Comparison of ENCODE assay signal across 8 mouse cellular contexts in the genomic region with DNA sequence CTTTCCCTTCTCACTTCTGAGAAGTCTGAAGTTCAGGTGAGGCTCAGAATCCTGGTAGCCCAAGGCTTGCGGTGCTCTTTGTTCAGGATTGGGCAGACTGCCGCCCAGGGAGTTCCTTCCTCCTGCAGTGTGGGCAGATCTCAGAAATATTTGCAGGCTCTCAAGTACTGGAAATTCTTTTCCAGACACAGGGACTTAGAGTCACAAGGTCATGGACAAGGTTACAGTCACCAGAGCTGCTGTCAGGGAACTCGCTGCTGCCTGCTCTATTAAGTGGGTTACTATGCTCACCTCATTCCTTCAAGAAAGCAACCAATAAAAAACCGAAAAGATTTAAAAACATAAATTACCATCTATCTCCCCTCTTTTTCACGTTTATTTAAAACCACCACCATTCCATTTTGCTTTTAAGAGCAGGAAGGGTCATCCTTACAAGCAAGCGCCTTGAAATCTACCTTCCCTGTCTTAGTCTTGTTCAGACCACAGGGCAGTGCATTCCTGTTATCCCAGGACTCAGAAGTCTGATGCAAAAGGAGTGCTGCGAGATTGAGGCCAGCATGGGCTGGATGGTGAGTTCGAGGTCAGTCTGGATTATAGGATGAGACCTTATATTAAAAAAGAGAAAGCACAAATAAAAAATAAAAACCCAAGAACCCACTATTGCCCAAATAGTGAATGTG. TPM values are rescaled to one million over a fixed set of nuclear protein-coding genes. Genes with fewer than 3 reads are reported as not detected.
DNase-seq lines count a peak whose midpoint lies in the region; ATAC-seq and TF ChIP-seq lines count a peak whose summit lies in the region.

No protein-coding gene starts in this region.

- H3K27ac ChIP-seq in heart, adult 2 months: peak overlapping the region; percentile 54
- H3K27ac ChIP-seq in CH12.LX (ENCODE audit: insufficient read depth, low read depth): no peak overlapping the region
- no peak overlapping the region for H3K27ac ChIP-seq in forebrain, embryonic 11.5 days (ENCODE audit: low read depth, low read length)
- no peak overlapping the region for H3K27ac ChIP-seq in liver, embryonic 14.5 days

- H3K9me3 ChIP-seq in CH12.LX (replicated peaks; ENCODE audit: low read length): no peaks in the 10 kb centered on the region
- no peaks in the 10 kb centered on the region for H3K9me3 ChIP-seq in forebrain, embryonic 11.5 days (ENCODE audit: control insufficient read depth, low read length)
- no peaks in the 10 kb centered on the region for H3K9me3 ChIP-seq in liver, embryonic 14.5 days (ENCODE audit: control insufficient read depth, low read length)

- H3K79me2 ChIP-seq in heart, adult 2 months (replicated peaks; ENCODE audit: control insufficient read depth, insufficient read depth, low read length): no peaks in the 10 kb centered on the region; the same call in none of the 2 replicates
- H3K79me2 ChIP-seq in CH12.LX (replicated peaks; ENCODE audit: control insufficient read depth, extremely low read depth, insufficient read depth, poor library complexity, severe bottlenecking): peaks cover 4% of the 10 kb centered on the region; the same call in 1 of the 2 replicates

- peak; percentile 60 for ATAC-seq in forebrain, embryonic 11.5 days (replicated peaks; ENCODE audit: low FRiP score)
- no peak for ATAC-seq in liver, embryonic 14.5 days (ENCODE audit: insufficient read depth)

- peaks cover 2% of the 10 kb centered on the region for H3K4me1 ChIP-seq in heart, adult 2 months (ENCODE audit: control insufficient read depth, insufficient read depth, low read length)
- H3K4me1 ChIP-seq in CH12.LX (ENCODE audit: control insufficient read depth in 1 of 2, insufficient read depth in 2 of 2): peaks cover 11 to 39% of the 10 kb centered on the region in 2 experiments
- peaks cover 15% of the 10 kb centered on the region; the same call in 1 of the 2 replicates for H3K4me1 ChIP-seq in forebrain, embryonic 11.5 days (replicated peaks; ENCODE audit: control insufficient read depth, insufficient read depth, low read length)
- peaks cover 0 to 12% of the 10 kb centered on the region in 2 experiments; a peak in 3 of 4 replicates for H3K4me1 ChIP-seq in liver, embryonic 14.5 days (replicated peaks; ENCODE audit: control insufficient read depth in 2 of 2, insufficient read depth in 2 of 2, low read length in 1 of 2)

- dilution Hi-C loops in CH12.LX (cut with MboI; ENCODE audit: extremely low pct_ligation_motif_present, extremely low pct_unique_long_range_greater_than_20kb, low sequenced_read_pairs): no loop called here

- peak overlapping the region; percentile 45 for H3K4me2 ChIP-seq in CH12.LX (ENCODE audit: insufficient read depth, low read depth, poor library complexity, severe bottlenecking)
- H3K4me2 ChIP-seq in forebrain, embryonic 11.5 days (ENCODE audit: low read depth, low read length, severe bottlenecking): peak overlapping the region; percentile 99; the same call in 1 of the 2 replicates
- peak overlapping the region; percentile 91 for H3K4me2 ChIP-seq in liver, embryonic 14.5 days (ENCODE audit: low read depth)

- no peaks in the 10 kb centered on the region for H3K36me3 ChIP-seq in heart, adult 2 months (ENCODE audit: control insufficient read depth, insufficient read depth, low read length)
- peaks cover 0 to 12% of the 10 kb centered on the region in 2 experiments for H3K36me3 ChIP-seq in CH12.LX (replicated peaks in 1 of 2; ENCODE audit: control insufficient read depth in 1 of 2, insufficient read depth in 1 of 2, low read length in 1 of 2)
- no peaks in the 10 kb centered on the region for H3K36me3 ChIP-seq in forebrain, embryonic 11.5 days (ENCODE audit: control insufficient read depth, insufficient read depth, low read length)
- H3K36me3 ChIP-seq in liver, embryonic 14.5 days (replicated peaks; ENCODE audit: control insufficient read depth, insufficient read depth, low read depth): no peaks in the 10 kb centered on the region

- H3K9ac ChIP-seq in heart, adult 2 months (ENCODE audit: low read depth, low read length): no peak overlapping the region
- H3K9ac ChIP-seq in CH12.LX (ENCODE audit: insufficient read depth, low read depth): no peak overlapping the region
- no peak overlapping the region for H3K9ac ChIP-seq in forebrain, embryonic 11.5 days (ENCODE audit: low read length)
- no peak overlapping the region for H3K9ac ChIP-seq in liver, embryonic 14.5 days (replicated peaks)

- no peaks in the 10 kb centered on the region for H3K27me3 ChIP-seq in heart, adult 2 months (ENCODE audit: control insufficient read depth, insufficient read depth, low read length)
- H3K27me3 ChIP-seq in CH12.LX (replicated peaks): no peaks in the 10 kb centered on the region
- no peaks in the 10 kb centered on the region for H3K27me3 ChIP-seq in forebrain, embryonic 11.5 days (ENCODE audit: control insufficient read depth, insufficient read depth, low read length)
- H3K27me3 ChIP-seq in liver, embryonic 14.5 days (ENCODE audit: control insufficient read depth, insufficient read depth, low read length): no peaks in the 10 kb centered on the region; the same call in 1 of the 2 replicates

- 44% methylated on average over 8 of the region's 8 CpGs for WGBS in heart, adult 2 months
- WGBS in forebrain, embryonic 11.5 days: 53% methylated on average over 8 of the region's 8 CpGs
- 44% methylated on average over 8 of the region's 8 CpGs for WGBS in liver, embryonic 14.5 days (ENCODE audit: insufficient replicate concordance)

- no peak for TF ChIP-seq POLR2A in heart, adult 2 months (IDR thresholded peaks at IDR 0.05; ENCODE audit: insufficient read depth, low read depth, low read length)
- TF ChIP-seq POLR2A in CH12.LX (IDR thresholded peaks at IDR 0.05; ENCODE audit: low read depth, low read length): no peak

- intact Hi-C loops in heart, adult 2 months (cut with DNase I): loop anchor here (1.0 to 5.0 kb wide), 5 partner anchors 52 to 208 kb away; partner anchors contain the start of genes Taf5l and Urb2

- TF ChIP-seq CTCF in heart, adult 2 months (IDR thresholded peaks at IDR 0.05): no peak
- no peak for TF ChIP-seq CTCF in CH12.LX (conservative IDR thresholded peaks at IDR 0.05 in 1 of 2, IDR thresholded peaks at IDR 0.05 in 1 of 2; ENCODE audit: low read depth in 2 of 2, low read length in 2 of 2)
- TF ChIP-seq CTCF in liver, embryonic 14.5 days (IDR thresholded peaks at IDR 0.05; ENCODE audit: low read depth): no peak

- TF ChIP-seq EP300 in heart, adult 2 months (IDR thresholded peaks at IDR 0.05; ENCODE audit: insufficient read depth, low read depth, low read length): no peak
- TF ChIP-seq EP300 in CH12.LX (IDR thresholded peaks at IDR 0.05; ENCODE audit: low read length): no peak
- no peak for TF ChIP-seq EP300 in liver, embryonic 14.5 days (IDR thresholded peaks at IDR 0.05; ENCODE audit: low read depth)

- DNase-seq in heart, adult 2 months: no peak
- DNase-seq in heart, postnatal 4 days: no peak
- DNase-seq in CH12.LX (ENCODE audit: extremely low read depth): no peak
- DNase-seq in forebrain, embryonic 11.5 days (ENCODE audit: low spot score): no peak
- no peak for DNase-seq in liver, embryonic 14.5 days (ENCODE audit: low read depth in 3 of 3, low spot score in 3 of 3)
- no peak for DNase-seq in embryo, embryonic 10 days (ENCODE audit: low spot score)
- no peak for DNase-seq in urinary bladder, adult 18-20 months (ENCODE audit: low spot score in 2 of 2)
- DNase-seq in frontal cortex, postnatal 25 days (ENCODE audit: low spot score in 2 of 2): no peak

- in situ Hi-C loops in CH12.LX (cut with MboI; ENCODE audit: low pct_ligation_motif_present, low pct_unique_long_range_greater_than_20kb, low sequenced_read_pairs): loop anchor here (5.0 kb wide), 1 partner anchor 47 kb away; no protein-coding TSS in a partner anchor

- no peak for TF ChIP-seq RAD21 in CH12.LX (IDR thresholded peaks at IDR 0.05; ENCODE audit: low read depth, low read length)

- peak overlapping the region; percentile 41 for H3K4me3 ChIP-seq in heart, adult 2 months
- H3K4me3 ChIP-seq in CH12.LX (replicated peaks in 1 of 3; ENCODE audit: low read depth in 2 of 3, low read length in 2 of 3, poor library complexity in 1 of 3): peak overlapping the region in 2 of 3 experiments; percentile 5 to 25
- peak overlapping the region; percentile 94 for H3K4me3 ChIP-seq in forebrain, embryonic 11.5 days (ENCODE audit: low read depth, low read length)
- H3K4me3 ChIP-seq in liver, embryonic 14.5 days (ENCODE audit: insufficient read depth in 1 of 2, low read depth in 2 of 2, low read length in 2 of 2): peak overlapping the region; percentile 16 to 90; a peak in 3 of 4 replicates

TF ChIP-seq in CH12.LX, 34 proteins besides CTCF, POLR2A, EP300 and RAD21:
- TF ChIP-seq TBP (conservative IDR thresholded peaks at IDR 0.05; ENCODE audit: low read depth, low read length) (no peak), BHLHE40 (IDR thresholded peaks at IDR 0.05; ENCODE audit: low read depth, low read length) (no peak), IRF4 (IDR thresholded peaks at IDR 0.05; ENCODE audit: low read depth, low read length) (no peak)

RNA-seq across cellular contexts. Expression of gene Galnt2, which starts 0.6 kb away (rescaled TPM):
- total RNA-seq in heart, adult 2 months (2021): 10 to 100 TPM; 35.2 to 42.9 TPM
- 3.7 and 8.8 TPM in 2 replicates for polyA plus RNA-seq in heart, adult 2 months (2012; rRNA removed)
- total RNA-seq in heart, postnatal 4 days (2021): 10 to 100 TPM; 47.2 to 52.9 TPM
- total RNA-seq in CH12.LX (2012; rRNA removed): 23.6 and 25.9 TPM in 2 replicates
- total RNA-seq in CH12.LX (2014; rRNA removed): 18.6 and 23.2 TPM in 2 replicates
- polyA plus RNA-seq in CH12.LX (2012; ENCODE audit: insufficient read length, low read depth): 21.9 and 27.3 TPM in 2 replicates
- polyA plus RNA-seq in forebrain, embryonic 11.5 days (2014; fragmentation: Nextera tagmentation; extraction: Ambion mirVana): 81.6 and 83.7 TPM in 2 replicates
- polyA plus RNA-seq in liver, embryonic 14.5 days (2012; rRNA removed): 3.7 and 6.6 TPM in 2 replicates
- polyA plus RNA-seq in liver, embryonic 14.5 days (2014; fragmentation: Nextera tagmentation; extraction: Ambion mirVana): 19.2 and 21.5 TPM in 2 replicates

Comparison
In these comparisons a context has a peak if more than half of its experiments do, and no peak if none do; other contexts are left out.
1. H3K4me3 ChIP-seq: peak in every context shown above with its lines; median percentile 94 in forebrain, embryonic 11.5 days; 53 in liver, embryonic 14.5 days; 41 in heart, adult 2 months; 15 in CH12.LX.
2. H3K4me2 ChIP-seq: peak in every context shown above with its lines; median percentile 99 in forebrain, embryonic 11.5 days; 91 in liver, embryonic 14.5 days; 45 in CH12.LX.